Mouse (Mus musculus) cerebellum, adult 2 months (tissue): ENCODE measurements around the gene Bcr.

Experiments
- CTCF ChIP-seq: fragments of 200-500 bp; IDR thresholded peaks from 2 replicates; pipeline ENCODE4 v1.5.1; 2011; ENCODE audit warnings: low read depth, mild to moderate bottlenecking, control low read depth, low read length, moderate library complexity, borderline replicate concordance; ENCODE audit not compliant: insufficient read depth
- POLR2A ChIP-seq: fragments of 200-500 bp; IDR thresholded peaks from 2 replicates; pipeline ENCODE4 v1.6.1; 2011; ENCODE audit warnings: low read length, control low read depth, borderline replicate concordance; ENCODE audit not compliant: insufficient read depth

- TF ChIP-seq CTCF, result no peak
- no peak for TF ChIP-seq POLR2A
These were observed 28.0 kb upstream of the Bcr start, which contains the start of gene Rsph14 for GRCm38 (mm10) chr10:75032395-75032794.
